Mouse (Mus musculus) thymus, adult 2 months (tissue): ENCODE data around the gene Cox11.

Source experiments
- CTCF ChIP-seq: fragments of 200-500 bp; IDR thresholded peaks from 2 replicates; pipeline ENCODE4 v1.5.1; 2012; ENCODE audit warnings: mild to moderate bottlenecking, control low read depth, low read length, moderate library complexity, borderline replicate concordance; ENCODE audit not compliant: control insufficient read depth, poor library complexity, insufficient read depth; ENCODE audit errors: extremely low read depth
- POLR2A ChIP-seq: fragments of 200-500 bp; IDR thresholded peaks from 2 replicates; pipeline ENCODE4 v1.6.1; 2012; ENCODE audit warnings: mild to moderate bottlenecking, low read length, control low read depth, moderate library complexity; ENCODE audit not compliant: control insufficient read depth, poor library complexity, insufficient read depth; ENCODE audit errors: extremely low read depth

DNA sequence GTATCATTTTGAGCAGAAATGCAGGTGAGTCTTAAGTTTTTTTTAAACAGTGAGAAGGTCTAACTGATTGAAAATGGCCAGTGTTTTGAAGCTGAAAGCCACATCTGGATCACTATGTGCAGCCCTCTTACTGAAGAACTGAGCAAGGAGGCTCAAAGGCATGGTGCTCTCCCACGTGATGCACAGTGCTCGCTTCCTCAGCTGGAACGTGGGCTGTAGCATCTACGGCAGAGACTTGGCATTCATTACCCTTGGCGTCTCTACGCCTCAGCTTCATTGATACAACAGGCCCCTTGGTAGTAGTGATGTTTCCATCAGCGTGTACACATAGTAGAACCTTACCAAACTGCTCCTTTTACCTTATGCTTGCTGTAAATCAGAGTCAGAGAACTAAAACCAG, 15.5 kb upstream of the Cox11 start:
- TF ChIP-seq POLR2A = no peak
- no peak for TF ChIP-seq CTCF
